Mouse (Mus musculus): ENCODE data around the gene Pex16. TPM values are rescaled to one million over a fixed set of nuclear protein-coding genes. Genes with fewer than 3 reads are reported as not detected.

The Pex16 gene
- polyA plus RNA-seq, 1 experiment from 2014 or later = 30.8 TPM

DNA sequence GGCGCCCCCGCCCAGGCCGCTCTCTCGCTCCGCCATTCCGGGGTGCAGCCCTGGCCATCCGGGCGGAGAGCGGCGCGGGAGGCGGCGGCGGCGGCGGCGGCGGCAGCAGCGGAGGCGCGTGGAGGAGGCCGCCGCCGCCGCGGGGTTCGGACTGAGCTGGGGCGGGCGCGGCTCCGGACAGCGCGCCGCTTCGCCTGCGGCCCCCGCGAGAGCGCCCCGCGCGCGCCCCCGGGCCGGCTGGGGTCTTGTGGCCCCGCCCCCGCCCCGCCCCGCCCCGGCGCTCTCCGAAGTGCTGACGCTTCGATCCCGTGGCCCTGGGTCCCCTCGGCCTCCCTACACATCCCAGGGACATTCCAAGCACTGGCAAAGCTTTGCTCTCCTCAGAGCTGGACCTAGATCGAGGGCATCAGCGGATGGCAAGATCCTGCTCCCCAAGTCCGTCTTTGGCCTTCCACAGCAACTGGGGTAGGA lies 26.6 kb downstream of the Pex16 start, which contains the start of gene Mapk8ip1:
TSS of gene Mapk8ip1 (minus strand) at position 173 of the 471 bp plus-strand sequence.
- H3K9ac ChIP-seq (replicated peaks; ENCODE audit: low read depth) = peak within 1 kb of the TSS; percentile 20; the same call in 1 of the 2 replicates
- peak; percentile 28 for DNase-seq (ENCODE audit: low spot score)
- no peaks in the 10 kb centered on the region; the same call in 1 of the 2 replicates for H3K4me1 ChIP-seq (ENCODE audit: insufficient read depth, low read depth, low read length)
- peak within 1 kb of the TSS; percentile 46 for H3K4me3 ChIP-seq (ENCODE audit: low read depth, low read length)
- no peak within 1 kb of the TSS for H3K27ac ChIP-seq (ENCODE audit: low read length)
- TF ChIP-seq EP300 (IDR thresholded peaks at IDR 0.05) (no peak), CTCF (IDR thresholded peaks at IDR 0.05) (no peak)
- peaks cover 21% of the 10 kb centered on the region for H3K36me3 ChIP-seq (ENCODE audit: insufficient read depth, low read length)
- no peaks in the 10 kb centered on the region for H3K9me3 ChIP-seq (ENCODE audit: low read length)
- WGBS = 4% methylated on average over 21 of the region's 59 CpGs
- peak; percentile 76 for ATAC-seq
- peak within 1 kb of the TSS; percentile 85 for H3K4me2 ChIP-seq (replicated peaks; ENCODE audit: low read depth, low read length)
- peaks cover 7% of the 10 kb centered on the region; the same call in 1 of the 2 replicates for H3K27me3 ChIP-seq (replicated peaks; ENCODE audit: insufficient read depth, low read length)

- Histone ChIP-seq H3K4me2 (replicated peaks; ENCODE audit: low read depth, low read length) (no peak overlapping the region), H3K9me3 (ENCODE audit: low read length) (no peaks in the 10 kb centered on the region), H3K27me3 (replicated peaks; ENCODE audit: insufficient read depth, low read length) (peaks cover 7% of the 10 kb centered on the region; the same call in 1 of the 2 replicates), H3K36me3 (ENCODE audit: insufficient read depth, low read length) (peaks cover 34% of the 10 kb centered on the region), H3K27ac (ENCODE audit: low read length) (no peak overlapping the region), H3K4me3 (ENCODE audit: low read depth, low read length) (no peak overlapping the region), H3K4me1 (ENCODE audit: insufficient read depth, low read depth, low read length) (no peaks in the 10 kb centered on the region; the same call in 1 of the 2 replicates), H3K9ac (replicated peaks; ENCODE audit: low read depth) (no peak overlapping the region)
- ATAC-seq (peak; percentile 5; the same call in 1 of the 2 replicates), DNase-seq (ENCODE audit: low spot score) (no peak)
- 58% methylated on average over 4 of the region's 4 CpGs for WGBS
- TF ChIP-seq EP300 (IDR thresholded peaks at IDR 0.05) (no peak), CTCF (IDR thresholded peaks at IDR 0.05) (no peak)
These were observed 28.3 kb downstream of the Pex16 start for GRCm38 (mm10) chr2:92402591-92403326.

DNA sequence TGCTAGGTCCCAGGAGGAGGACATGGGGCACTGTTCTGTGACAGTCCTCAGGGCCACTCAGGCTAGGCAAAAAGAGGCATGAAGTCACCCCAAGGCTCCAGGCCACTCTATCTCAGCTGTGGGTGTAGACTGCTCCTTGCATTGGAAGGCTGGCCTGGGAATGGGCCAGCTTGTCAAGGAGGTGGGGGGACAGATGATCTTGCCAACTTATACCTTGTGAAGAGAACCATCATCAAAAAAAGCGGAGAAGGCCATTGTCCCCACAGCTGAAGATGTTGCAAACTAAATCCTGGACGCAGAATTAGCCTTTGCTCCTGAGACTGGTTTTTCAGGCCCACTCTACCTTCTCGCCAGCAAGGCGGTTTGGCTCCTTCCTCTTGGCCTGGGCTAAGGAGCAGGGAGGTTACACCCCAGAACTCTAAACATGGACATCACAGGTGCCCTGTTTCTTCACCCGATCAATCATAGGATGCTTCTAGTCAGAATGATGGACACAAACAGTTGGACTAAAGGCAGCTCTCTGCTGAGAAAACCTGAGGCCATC lies 29.4 kb downstream of the Pex16 start:
- Histone ChIP-seq H3K4me2 (replicated peaks; ENCODE audit: low read depth, low read length) (no peak overlapping the region), H3K27me3 (replicated peaks; ENCODE audit: insufficient read depth, low read length) (peaks cover 7% of the 10 kb centered on the region; the same call in 1 of the 2 replicates), H3K4me3 (ENCODE audit: low read depth, low read length) (no peak overlapping the region), H3K4me1 (ENCODE audit: insufficient read depth, low read depth, low read length) (no peaks in the 10 kb centered on the region; the same call in 1 of the 2 replicates), H3K9ac (replicated peaks; ENCODE audit: low read depth) (no peak overlapping the region), H3K36me3 (ENCODE audit: insufficient read depth, low read length) (peaks cover 44% of the 10 kb centered on the region), H3K27ac (ENCODE audit: low read length) (no peak overlapping the region), H3K9me3 (ENCODE audit: low read length) (no peaks in the 10 kb centered on the region)
- 92% methylated on average over 5 of the region's 5 CpGs for WGBS
- no peak for TF ChIP-seq EP300 (IDR thresholded peaks at IDR 0.05)
- TF ChIP-seq CTCF (IDR thresholded peaks at IDR 0.05) = no peak
- no peak for DNase-seq (ENCODE audit: low spot score)
- no peak for ATAC-seq

DNA sequence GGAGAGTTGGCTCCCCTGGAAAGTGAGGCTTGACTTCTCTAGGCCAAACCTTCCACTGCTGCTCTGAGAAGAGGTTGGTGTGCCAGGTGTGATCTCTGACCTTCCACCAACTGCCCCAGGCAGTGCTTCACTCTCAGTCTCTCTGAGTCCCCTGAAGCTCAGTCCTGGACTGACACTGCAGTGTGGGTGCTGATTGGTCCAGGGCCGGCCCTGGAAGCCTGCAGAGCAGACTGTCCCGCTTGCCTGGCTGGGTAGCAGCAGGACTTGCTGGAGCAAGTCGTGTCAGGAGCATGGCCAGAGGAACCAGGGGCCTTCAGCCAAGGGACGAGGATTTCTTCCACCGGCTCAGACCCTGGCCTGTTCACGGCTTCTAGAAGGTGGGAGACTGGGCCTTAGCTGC lies 30.3 kb downstream of the Pex16 start:
- ATAC-seq (no peak), DNase-seq (ENCODE audit: low spot score) (no peak)
- H3K36me3 ChIP-seq (ENCODE audit: insufficient read depth, low read length) = peaks cover 52% of the 10 kb centered on the region
- H3K4me3 ChIP-seq (ENCODE audit: low read depth, low read length) = no peak overlapping the region
- H3K9ac ChIP-seq (replicated peaks; ENCODE audit: low read depth) = no peak overlapping the region
- no peak overlapping the region for H3K27ac ChIP-seq (ENCODE audit: low read length)
- no peak for TF ChIP-seq CTCF (IDR thresholded peaks at IDR 0.05)
- no peak for TF ChIP-seq EP300 (IDR thresholded peaks at IDR 0.05)
- peaks cover 7% of the 10 kb centered on the region; the same call in 1 of the 2 replicates for H3K27me3 ChIP-seq (replicated peaks; ENCODE audit: insufficient read depth, low read length)
- H3K4me2 ChIP-seq (replicated peaks; ENCODE audit: low read depth, low read length) = no peak overlapping the region
- 82% methylated on average over 6 of the region's 6 CpGs for WGBS
- H3K9me3 ChIP-seq (ENCODE audit: low read length) = no peaks in the 10 kb centered on the region
- H3K4me1 ChIP-seq (ENCODE audit: insufficient read depth, low read depth, low read length) = no peaks in the 10 kb centered on the region; the same call in 1 of the 2 replicates

DNA sequence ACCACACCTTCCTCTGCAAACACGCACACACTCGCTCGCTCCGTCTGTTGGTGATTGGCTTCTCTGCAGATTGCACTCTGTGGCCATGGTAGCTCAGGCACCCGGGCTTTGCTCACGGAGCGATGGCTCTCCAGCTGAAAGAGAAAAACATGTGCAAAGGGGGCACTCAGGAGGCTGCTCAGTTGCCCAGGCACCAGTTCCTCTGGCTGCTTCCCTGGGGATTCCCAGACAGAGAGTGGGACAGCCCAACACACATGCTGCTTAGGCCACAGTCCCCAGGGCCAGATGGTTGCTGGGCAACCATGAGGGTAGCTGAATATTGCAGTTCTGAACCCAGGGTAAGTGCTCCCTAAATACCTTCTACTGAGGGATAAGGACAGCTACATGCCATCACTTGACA lies 31.2 kb downstream of the Pex16 start:
- no peak for TF ChIP-seq CTCF (IDR thresholded peaks at IDR 0.05)
- TF ChIP-seq EP300 (IDR thresholded peaks at IDR 0.05) = no peak
- no peak overlapping the region for H3K27ac ChIP-seq (ENCODE audit: low read length)
- H3K27me3 ChIP-seq (replicated peaks; ENCODE audit: insufficient read depth, low read length) = peaks cover 2% of the 10 kb centered on the region; the same call in 1 of the 2 replicates
- H3K36me3 ChIP-seq (ENCODE audit: insufficient read depth, low read length) = peaks cover 61% of the 10 kb centered on the region
- H3K9ac ChIP-seq (replicated peaks; ENCODE audit: low read depth) = no peak overlapping the region
- 90% methylated on average over 7 of the region's 7 CpGs for WGBS
- no peak for DNase-seq (ENCODE audit: low spot score)
- no peak overlapping the region for H3K4me2 ChIP-seq (replicated peaks; ENCODE audit: low read depth, low read length)
- no peak for ATAC-seq
- H3K4me1 ChIP-seq (ENCODE audit: insufficient read depth, low read depth, low read length) = no peaks in the 10 kb centered on the region; the same call in 1 of the 2 replicates
- no peaks in the 10 kb centered on the region for H3K9me3 ChIP-seq (ENCODE audit: low read length)
- no peak overlapping the region for H3K4me3 ChIP-seq (ENCODE audit: low read depth, low read length)

- ATAC-seq = no peak
- TF ChIP-seq EP300 (IDR thresholded peaks at IDR 0.05) (no peak), CTCF (IDR thresholded peaks at IDR 0.05) (no peak)
- H3K4me2 ChIP-seq (replicated peaks; ENCODE audit: low read depth, low read length) = no peak overlapping the region
- no peaks in the 10 kb centered on the region for H3K27me3 ChIP-seq (replicated peaks; ENCODE audit: insufficient read depth, low read length)
- peaks cover 86% of the 10 kb centered on the region for H3K36me3 ChIP-seq (ENCODE audit: insufficient read depth, low read length)
- no peak for DNase-seq (ENCODE audit: low spot score)
- no peaks in the 10 kb centered on the region for H3K9me3 ChIP-seq (ENCODE audit: low read length)
- no peak overlapping the region for H3K27ac ChIP-seq (ENCODE audit: low read length)
- H3K9ac ChIP-seq (replicated peaks; ENCODE audit: low read depth) = no peak overlapping the region
- no peak overlapping the region for H3K4me3 ChIP-seq (ENCODE audit: low read depth, low read length)
- WGBS = 88% methylated on average over 18 of the region's 18 CpGs
- no peaks in the 10 kb centered on the region for H3K4me1 ChIP-seq (ENCODE audit: insufficient read depth, low read depth, low read length)
These were observed 34.0 kb downstream of the Pex16 start for GRCm38 (mm10) chr2:92408309-92409045.
